Mouse (Mus musculus): Measurements from ENCODE around the gene Eml4. TPM values are rescaled to one million over a fixed set of nuclear protein-coding genes. Genes with fewer than 3 reads are reported as not detected.

Gene Eml4
- total and polyA plus RNA-seq, 3 experiments = 25.6 to 42.4 TPM; not detected in 1

- Histone ChIP-seq H3K27ac (ENCODE audit: control insufficient read depth, low read depth, low read length) (no peak overlapping the region), H3K79me2 (ENCODE audit: control insufficient read depth, insufficient read depth, low read length, poor library complexity) (peaks cover 25% of the 10 kb centered on the region), H3K36me3 (ENCODE audit: control insufficient read depth in 1 of 2, insufficient read depth in 2 of 2, low read length in 2 of 2) (peaks cover 3 to 14% of the 10 kb centered on the region in 2 experiments; a peak in 2 of 4 replicates), H3K9me3 (replicated peaks; ENCODE audit: insufficient read depth, low read length) (no peaks in the 10 kb centered on the region), H3K9ac (ENCODE audit: control insufficient read depth, low read depth, low read length, poor library complexity, severe bottlenecking) (no peak overlapping the region), H3K27me3 (ENCODE audit: control insufficient read depth in 1 of 2, insufficient read depth in 2 of 2, low read length in 2 of 2) (no peaks in the 10 kb centered on the region), H3K4me1 (ENCODE audit: control insufficient read depth in 1 of 2, insufficient read depth in 2 of 2, low read length in 2 of 2) (peaks cover 5% of the 10 kb centered on the region in 2 experiments), H3K4me3 (ENCODE audit: control insufficient read depth in 1 of 2, insufficient read depth in 1 of 2, low read depth in 2 of 2, low read length in 2 of 2) (no peak overlapping the region)
- TF ChIP-seq CTCF (IDR thresholded peaks at IDR 0.05 in 2 of 3, conservative IDR thresholded peaks at IDR 0.05 in 1 of 3; ENCODE audit: control insufficient read depth in 1 of 3, insufficient read depth in 1 of 3, low read depth in 2 of 3, low read length in 3 of 3, poor library complexity in 1 of 3, severe bottlenecking in 1 of 3) (no peak), E2F4 (IDR thresholded peaks at IDR 0.05; ENCODE audit: borderline replicate concordance, low read depth, low read length) (no peak), UBTF (IDR thresholded peaks at IDR 0.05; ENCODE audit: borderline replicate concordance, insufficient read depth, low read depth, low read length) (no peak), ELF1 (IDR thresholded peaks at IDR 0.05; ENCODE audit: low read depth, low read length) (no peak), ZC3H11A (IDR thresholded peaks at IDR 0.05; ENCODE audit: low read depth, low read length) (no peak), USF2 (IDR thresholded peaks at IDR 0.05; ENCODE audit: borderline replicate concordance in 1 of 2, insufficient read depth in 1 of 2, low read depth in 1 of 2, low read length in 2 of 2) (no peak), MXI1 (IDR thresholded peaks at IDR 0.05; ENCODE audit: low read depth, low read length) (no peak), POLR2AphosphoS2 (IDR thresholded peaks at IDR 0.05; ENCODE audit: low read length) (no peak), MAX (IDR thresholded peaks at IDR 0.05; ENCODE audit: low read length) (no peak), ZMIZ1 (IDR thresholded peaks at IDR 0.05; ENCODE audit: low read depth, low read length) (no peak), MYB (IDR thresholded peaks at IDR 0.05; ENCODE audit: low read depth, low read length) (no peak), USF1 (IDR thresholded peaks at IDR 0.05; ENCODE audit: low read depth, low read length) (no peak), MYC (IDR thresholded peaks at IDR 0.05; ENCODE audit: low read depth, low read length) (no peak), EP300 (IDR thresholded peaks at IDR 0.05; ENCODE audit: low read depth in 1 of 2, low read length in 2 of 2) (no peak), TAL1 (IDR thresholded peaks at IDR 0.05; ENCODE audit: low read length) (no peak)
- DNase-seq (ENCODE audit: low read depth, low spot score) = no peak
Measured at GRCm38 (mm10) chr17:83377755-83378443, 27.2 kb downstream of the Eml4 start.

GRCm38 (mm10) chr17:83378444-83378762 is 27.7 kb downstream of the Eml4 start:
- no peaks in the 10 kb centered on the region for H3K9me3 ChIP-seq (replicated peaks; ENCODE audit: insufficient read depth, low read length)
- peaks cover 3 to 5% of the 10 kb centered on the region in 2 experiments for H3K4me1 ChIP-seq (ENCODE audit: control insufficient read depth in 1 of 2, insufficient read depth in 2 of 2, low read length in 2 of 2)
- no peak overlapping the region for H3K27ac ChIP-seq (ENCODE audit: control insufficient read depth, low read depth, low read length)
- H3K4me3 ChIP-seq (ENCODE audit: control insufficient read depth in 1 of 2, insufficient read depth in 1 of 2, low read depth in 2 of 2, low read length in 2 of 2) = no peak overlapping the region
- TF ChIP-seq TAL1 (IDR thresholded peaks at IDR 0.05; ENCODE audit: low read length) = no peak
- no peaks in the 10 kb centered on the region for H3K27me3 ChIP-seq (ENCODE audit: control insufficient read depth in 1 of 2, insufficient read depth in 2 of 2, low read length in 2 of 2)
- peaks cover 3 to 14% of the 10 kb centered on the region in 2 experiments; a peak in 2 of 4 replicates for H3K36me3 ChIP-seq (ENCODE audit: control insufficient read depth in 1 of 2, insufficient read depth in 2 of 2, low read length in 2 of 2)
- H3K79me2 ChIP-seq (ENCODE audit: control insufficient read depth, insufficient read depth, low read length, poor library complexity) = peaks cover 23% of the 10 kb centered on the region
- DNase-seq (ENCODE audit: low read depth, low spot score) = no peak
- no peak overlapping the region for H3K9ac ChIP-seq (ENCODE audit: control insufficient read depth, low read depth, low read length, poor library complexity, severe bottlenecking)
